Mouse (Mus musculus) gastrocnemius, postnatal 4 days (tissue): ENCODE data around the gene Fcer2a. TPM values are rescaled to one million over a fixed set of nuclear protein-coding genes. Genes with fewer than 3 reads are reported as not detected.

Experiments
- DNase-seq, 2 experiments: peaks; one replicate each; pipeline ENCODE4 v3.0.0; 2021 to 2022; ENCODE audit warnings: low spot score in 2 of 2, mixed read lengths in 2 of 2
- long read RNA-seq, 2 experiments: library from polyadenylated mRNA; stranded (forward); transcript quantifications; one replicate each; pipeline ENCODE4 v2.0.0; 2021
- total RNA-seq, 2 experiments: library from RNA; stranded (reverse); gene quantifications; 2 replicates each; pipeline ENCODE4 v1.2.3; 2021

Fcer2a gene
- total RNA-seq: under 1 TPM; 0.67 to 0.86 TPM
- long read RNA-seq, experiment 1, partial matches to known transcripts: 1 of 1 reads
- long read RNA-seq, experiment 1, other reads (novel, unspliced or antisense): 0 of 1 reads
- long read RNA-seq, experiment 2, partial matches to known transcripts: 1 of 6 reads
- long read RNA-seq, experiment 2, other reads (novel, unspliced or antisense): 5 of 6 reads

GRCm38 (mm10) chr8:3694121-3694520, at the start of gene Fcer2a:
Gene Fcer2a (minus strand): TSS chr8:3694175.
- no peak for DNase-seq

- DNase-seq: no peak
These were observed 43.0 kb upstream of the Fcer2a start for GRCm38 (mm10) chr8:3736947-3737346.

GRCm38 (mm10) chr8:3735599-3735998, 41.6 kb upstream of the Fcer2a start:
- DNase-seq: no peak

DNA sequence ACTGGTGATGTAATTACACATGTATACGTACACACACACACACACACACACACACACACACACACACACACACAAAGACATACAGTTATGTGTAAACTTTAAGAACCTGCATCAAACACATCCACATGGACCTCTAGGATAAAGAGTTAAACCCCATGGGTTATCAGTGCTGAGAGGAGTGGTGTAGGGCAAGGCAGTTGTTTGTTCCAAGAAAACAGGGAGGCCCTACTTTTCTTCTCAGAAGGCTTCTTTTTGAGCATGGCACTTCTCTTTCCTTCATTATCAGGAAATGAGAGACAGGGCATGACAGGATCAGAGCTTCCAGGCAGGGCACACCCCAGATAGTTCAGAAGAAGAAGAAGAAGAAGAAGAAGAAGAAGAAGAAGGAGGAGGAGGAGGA, 40.1 kb upstream of the Fcer2a start:
- no peak for DNase-seq

DNA sequence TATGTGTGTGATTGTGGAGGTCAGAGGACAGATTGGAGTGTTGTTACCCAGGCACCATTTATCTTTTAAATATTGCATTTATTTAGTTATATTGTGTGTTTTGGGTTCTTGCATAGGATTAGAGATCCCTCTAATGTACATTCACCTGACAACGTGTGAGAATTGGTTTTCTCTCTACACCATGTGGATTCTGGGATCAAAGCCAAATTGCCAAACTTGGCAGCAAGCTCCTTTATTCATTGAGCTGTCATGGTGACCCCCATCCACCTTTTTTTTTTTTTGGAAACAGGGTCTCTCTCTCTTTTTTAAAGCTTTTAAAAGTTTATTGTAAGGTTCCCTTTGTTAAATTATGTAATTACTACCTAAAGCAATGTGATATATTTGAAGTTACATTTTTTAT, 27.1 kb upstream of the Fcer2a start:
- DNase-seq: no peak

GRCm38 (mm10) chr8:3720551-3720950, 26.6 kb upstream of the Fcer2a start, which contains the start of gene Clec4g:
Gene Clec4g (minus strand): TSS chr8:3720651.
- DNase-seq: no peak

DNA sequence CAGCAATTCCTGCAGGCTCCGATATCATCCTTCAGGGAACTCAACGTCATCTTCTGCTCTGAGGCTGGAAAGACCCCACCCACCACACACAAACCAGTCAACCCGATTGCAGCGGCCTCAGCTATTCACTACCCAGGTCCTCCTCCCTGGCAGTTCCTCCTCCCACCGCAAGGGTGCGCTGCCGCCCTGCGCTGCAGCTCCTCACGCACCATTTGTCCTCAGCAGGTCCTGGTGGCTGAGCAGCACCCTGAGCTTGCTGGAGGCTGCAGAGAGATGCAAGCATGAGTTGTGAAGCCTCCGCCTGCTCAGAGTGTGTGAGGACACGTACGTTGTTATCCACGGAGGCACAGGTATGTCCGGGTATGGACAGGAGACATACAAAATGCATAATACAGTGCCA, 24.6 kb upstream of the Fcer2a start:
- peak; percentile 50 for DNase-seq

- no peak for DNase-seq
These were observed 23.5 kb upstream of the Fcer2a start for GRCm38 (mm10) chr8:3717321-3717954.

DNA sequence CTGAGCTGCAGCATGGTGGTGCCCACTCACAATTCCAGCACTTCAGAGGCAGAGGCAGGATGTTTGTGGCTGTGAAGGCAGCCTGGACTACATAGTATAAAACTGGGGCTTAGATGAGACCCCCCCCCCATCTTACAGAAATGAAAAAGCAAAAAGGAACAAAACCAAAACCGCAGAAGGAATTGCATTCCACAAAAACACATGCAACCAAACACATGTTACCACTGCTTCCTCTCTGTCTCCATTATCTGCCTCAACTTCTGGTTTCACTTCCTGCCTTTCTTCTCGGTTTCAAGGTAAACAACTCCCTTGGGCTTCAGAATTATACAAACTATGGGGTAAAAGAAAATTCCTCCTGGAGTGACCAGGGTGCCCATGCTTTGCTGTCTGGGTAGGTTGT, 17.7 kb upstream of the Fcer2a start:
- no peak for DNase-seq

GRCm38 (mm10) chr8:3710312-3710711, 16.3 kb upstream of the Fcer2a start:
- DNase-seq: no peak

DNA sequence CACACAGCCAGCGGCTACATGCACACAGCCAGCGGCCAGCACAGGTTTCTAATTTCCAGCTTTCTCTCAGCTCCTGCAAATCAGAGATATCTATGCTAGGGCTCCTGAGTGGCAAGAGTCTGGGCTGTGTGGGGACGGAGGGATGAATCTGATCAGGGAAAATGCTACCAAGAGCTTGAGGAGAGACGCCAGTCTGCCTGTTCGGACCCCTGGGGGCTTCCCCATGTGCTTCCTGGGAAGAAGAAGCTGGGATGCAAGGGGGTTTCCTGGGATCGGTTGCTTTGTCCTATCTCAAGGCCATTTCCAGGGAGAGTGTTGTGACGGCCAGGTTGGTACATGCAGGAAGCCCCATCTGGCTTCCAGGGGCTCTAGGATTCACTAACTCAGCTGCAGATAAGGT, 13.6 kb upstream of the Fcer2a start:
- DNase-seq: no peak

- DNase-seq: no peak
These were observed 11.7 kb upstream of the Fcer2a start for GRCm38 (mm10) chr8:3705711-3706110.

- no peak for DNase-seq
These were observed 7.5 kb upstream of the Fcer2a start for GRCm38 (mm10) chr8:3701491-3701890.

DNA sequence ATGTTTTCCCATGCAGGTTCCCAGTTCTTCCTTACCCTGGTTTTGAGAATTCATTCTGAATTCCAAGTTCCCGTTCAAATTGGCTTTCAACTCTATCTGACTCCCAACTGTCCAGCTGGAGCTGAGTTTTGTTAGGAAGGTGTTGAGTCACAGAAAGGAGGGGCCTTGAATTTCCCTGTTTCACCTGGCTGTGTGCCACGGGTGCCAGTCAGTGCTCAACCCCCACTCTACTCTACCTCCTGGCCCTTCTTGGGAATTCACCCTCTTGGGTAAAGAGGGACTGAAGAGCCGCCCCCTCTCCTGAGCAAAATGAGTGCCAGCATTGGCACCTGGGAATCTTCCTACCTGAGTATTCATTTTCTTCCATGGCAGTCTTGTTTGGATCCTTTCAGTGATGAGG, 3.2 kb downstream of the Fcer2a start:
- DNase-seq: no peak

GRCm38 (mm10) chr8:3687537-3687936, 6.4 kb downstream of the Fcer2a start:
- DNase-seq: no peak

GRCm38 (mm10) chr8:3685422-3685821, 8.6 kb downstream of the Fcer2a start:
- DNase-seq: no peak

DNA sequence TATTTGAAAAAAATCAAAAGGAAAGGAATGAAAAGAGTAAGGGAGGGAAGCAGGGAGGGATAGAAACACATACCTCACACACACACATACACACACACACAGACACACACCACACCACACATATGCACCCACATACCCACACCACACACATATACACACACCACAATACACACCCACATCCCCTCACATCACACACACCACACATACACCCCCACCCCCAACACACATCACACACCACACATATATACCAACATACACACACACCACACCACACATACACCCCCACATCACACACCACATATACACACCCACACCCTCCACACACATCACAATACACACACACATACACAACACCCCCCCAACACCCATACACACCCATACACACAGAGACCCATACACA, 9.4 kb downstream of the Fcer2a start:
- no peak for DNase-seq

- peak in 1 of 2 experiments; percentile 43 for DNase-seq
These were observed 10.4 kb downstream of the Fcer2a start for GRCm38 (mm10) chr8:3683408-3684176.

- DNase-seq: no peak
These were observed 11.5 kb downstream of the Fcer2a start for GRCm38 (mm10) chr8:3682435-3682834.

DNA sequence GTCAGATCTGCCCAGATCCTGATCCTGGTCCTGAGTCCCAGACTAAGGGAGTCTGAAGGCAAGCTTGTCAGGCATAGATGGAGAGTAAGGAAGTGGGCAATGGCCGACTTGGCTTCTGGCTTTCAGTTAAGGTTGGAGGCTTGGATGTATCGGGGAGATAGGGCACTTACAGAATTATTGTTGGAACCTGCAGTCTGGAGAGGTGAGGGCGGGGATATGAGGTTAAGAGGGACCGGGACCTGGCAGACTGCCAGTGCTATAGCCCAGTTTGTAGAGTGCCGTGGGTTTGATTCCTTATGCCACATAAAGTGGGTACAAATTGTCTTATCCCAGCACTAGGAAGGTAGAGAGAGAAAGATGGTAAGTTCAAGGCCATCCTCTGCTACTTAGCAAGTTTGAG, 14.3 kb downstream of the Fcer2a start:
- DNase-seq: no peak

GRCm38 (mm10) chr8:3679236-3679635, 14.7 kb downstream of the Fcer2a start:
- DNase-seq: no peak

DNA sequence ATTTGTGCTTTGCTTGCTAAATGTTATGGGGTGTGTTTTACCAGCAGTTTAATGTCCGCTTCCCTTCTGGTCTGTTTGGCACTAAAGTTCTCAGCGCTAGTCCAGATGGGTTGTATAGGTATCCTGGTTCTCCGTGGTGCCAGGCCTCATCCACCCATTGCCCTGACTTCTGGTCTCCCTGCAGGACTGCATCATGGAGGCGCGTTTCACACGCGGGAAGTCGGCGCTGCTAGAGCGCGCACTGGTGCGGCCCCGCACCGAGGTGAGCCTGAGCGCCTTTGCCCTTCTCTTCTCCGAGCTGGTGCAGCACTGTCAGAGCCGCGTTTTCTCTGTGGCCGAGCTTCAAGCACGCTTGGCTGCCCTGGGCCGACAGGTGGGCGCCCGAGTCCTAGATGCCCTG, 15.1 kb downstream of the Fcer2a start:
- no peak for DNase-seq
